Mouse (Mus musculus) A20 (cell line): Measurements from ENCODE around the gene Ccdc148.

Experiments
- DNase-seq: peaks from one replicate; pipeline ENCODE4 v3.0.0-alpha.2; 2011; ENCODE audit warnings: low read depth, low spot score

Gene Ccdc148

GRCm38 (mm10) chr2:58918351-58918750 lies 242.1 kb downstream of the Ccdc148 start:
- DNase-seq: no peak

GRCm38 (mm10) chr2:58912339-58912738 lies 248.1 kb downstream of the Ccdc148 start:
- DNase-seq: no peak

GRCm38 (mm10) chr2:58906814-58907516 lies 253.5 kb downstream of the Ccdc148 start:
- DNase-seq: no peak

- DNase-seq: no peak
These were observed 255.4 kb downstream of the Ccdc148 start for GRCm38 (mm10) chr2:58905057-58905456.

GRCm38 (mm10) chr2:58879876-58880275 lies 280.6 kb downstream of the Ccdc148 start:
- no peak for DNase-seq

- DNase-seq: no peak
These were observed 301.3 kb downstream of the Ccdc148 start, which contains the start of gene Gm11099 for GRCm38 (mm10) chr2:58859134-58859533. Gm11099 (plus strand) TSS chr2:58859434.

- DNase-seq: no peak
These were observed 316.0 kb downstream of the Ccdc148 start for GRCm38 (mm10) chr2:58844499-58844898.

GRCm38 (mm10) chr2:58842443-58842842 lies 318.0 kb downstream of the Ccdc148 start:
- no peak for DNase-seq

- DNase-seq: no peak
These were observed 319.5 kb downstream of the Ccdc148 start for GRCm38 (mm10) chr2:58841021-58841420.

GRCm38 (mm10) chr2:58832253-58832980 lies 328.1 kb downstream of the Ccdc148 start:
- no peak for DNase-seq

- no peak for DNase-seq
These were observed 330.3 kb downstream of the Ccdc148 start for GRCm38 (mm10) chr2:58829981-58830742.

GRCm38 (mm10) chr2:58828910-58829600 lies 331.4 kb downstream of the Ccdc148 start:
- no peak for DNase-seq

- DNase-seq: no peak
These were observed 347.5 kb downstream of the Ccdc148 start for GRCm38 (mm10) chr2:58812941-58813340.

GRCm38 (mm10) chr2:58799623-58800022 lies 360.9 kb downstream of the Ccdc148 start:
- no peak for DNase-seq

- DNase-seq: no peak
These were observed 361.4 kb downstream of the Ccdc148 start for GRCm38 (mm10) chr2:58799126-58799525.

GRCm38 (mm10) chr2:58797506-58797905 lies 363.0 kb downstream of the Ccdc148 start:
- no peak for DNase-seq

GRCm38 (mm10) chr2:58795432-58795831 lies 365.1 kb downstream of the Ccdc148 start:
- no peak for DNase-seq

GRCm38 (mm10) chr2:58794489-58794888 lies 366.0 kb downstream of the Ccdc148 start:
- DNase-seq: no peak

- no peak for DNase-seq
These were observed 370.1 kb downstream of the Ccdc148 start for GRCm38 (mm10) chr2:58790361-58790760.

GRCm38 (mm10) chr2:58789934-58790333 lies 370.5 kb downstream of the Ccdc148 start:
- DNase-seq: no peak

GRCm38 (mm10) chr2:58787360-58787759 lies 373.1 kb downstream of the Ccdc148 start:
- no peak for DNase-seq

- DNase-seq: no peak
These were observed 373.8 kb downstream of the Ccdc148 start for GRCm38 (mm10) chr2:58786681-58787080.
